Mouse (Mus musculus) small intestine, adult 2 months (tissue): ENCODE measurements around the gene Zbtb3.

Experiments used
- CTCF ChIP-seq: fragments of 200-500 bp; IDR thresholded peaks from 2 replicates; pipeline ENCODE4 v1.5.1; 2012; ENCODE audit warnings: low read depth, mild to moderate bottlenecking, control low read depth, inconsistent platforms, low read length, moderate library complexity, mixed read lengths; ENCODE audit not compliant: insufficient replicate concordance, insufficient read length; ENCODE audit errors: extremely low read depth
- POLR2A ChIP-seq: fragments of 200-500 bp; IDR thresholded peaks from 2 replicates; pipeline ENCODE4 v1.6.1; 2012; ENCODE audit warnings: low read depth, mild to moderate bottlenecking, control low read depth, inconsistent platforms, low read length, moderate library complexity

- TF ChIP-seq POLR2A (no peak), CTCF (no peak)
These were observed 16.0 kb downstream of the Zbtb3 start for GRCm38 (mm10) chr19:8818301-8818798.
